Mouse (Mus musculus): ENCODE measurements around the gene Tmem206.

Tmem206 gene

DNA sequence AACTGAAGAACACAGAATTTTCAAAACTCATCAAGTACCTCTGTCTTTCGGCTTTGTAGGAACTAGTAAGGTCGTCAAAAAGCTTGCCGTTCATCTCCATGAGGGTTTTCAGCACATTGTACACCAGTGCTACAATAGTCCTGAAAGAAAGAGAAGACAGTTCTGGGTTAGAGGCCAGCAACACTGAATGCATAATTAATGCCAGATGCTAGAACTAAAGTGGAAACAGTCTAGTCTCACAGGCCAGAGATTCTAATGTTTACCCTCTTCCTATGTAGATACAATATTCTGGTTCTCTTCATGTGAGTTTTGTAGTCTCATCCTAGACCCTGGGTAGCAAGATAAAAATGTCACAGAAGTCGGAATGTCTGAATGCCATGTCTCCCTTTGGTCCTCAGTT, 28.1 kb downstream of the Tmem206 start:
- no peak for DNase-seq

DNA sequence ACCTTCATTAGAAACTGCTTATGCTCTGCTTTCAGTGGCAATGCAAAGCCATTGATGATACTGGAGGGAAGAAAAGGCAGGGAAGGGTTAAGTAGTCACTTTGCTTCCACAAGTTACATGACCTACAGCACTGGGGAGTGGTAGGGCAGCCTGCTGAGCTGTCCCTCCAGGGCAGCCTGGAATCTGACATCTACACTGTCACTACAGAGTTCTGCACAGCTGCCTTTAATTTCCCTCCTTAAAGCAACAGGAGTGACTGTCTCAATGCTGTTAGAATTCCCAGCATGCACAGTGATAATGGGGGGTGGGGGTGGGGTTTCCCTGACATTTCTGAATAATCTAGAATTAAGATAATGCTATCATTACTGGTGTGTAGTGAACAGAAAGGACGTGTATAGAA, 31.2 kb downstream of the Tmem206 start:
- DNase-seq: no peak

DNA sequence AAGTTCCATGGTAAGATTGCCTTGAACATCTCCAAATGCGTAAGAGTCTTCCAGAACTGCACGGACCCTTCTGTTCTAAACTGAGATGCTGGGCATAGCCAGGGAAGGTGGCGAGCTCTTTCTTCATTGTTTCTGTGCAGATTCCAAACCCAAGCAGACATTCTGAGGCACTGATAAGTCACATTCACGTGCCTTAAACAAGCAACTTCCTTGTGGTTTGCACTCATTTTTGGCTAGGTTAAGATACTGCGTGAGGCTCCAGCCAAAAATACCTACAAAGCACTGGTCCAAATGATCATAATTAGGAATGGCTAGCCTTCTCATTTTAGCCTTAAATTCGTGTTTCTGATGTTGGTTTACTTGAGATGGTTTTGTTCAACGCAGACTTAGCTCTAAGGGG, 33.8 kb downstream of the Tmem206 start:
- DNase-seq: no peak

GRCm38 (mm10) chr1:191362412-191362811, 36.7 kb downstream of the Tmem206 start:
- no peak for DNase-seq

DNA sequence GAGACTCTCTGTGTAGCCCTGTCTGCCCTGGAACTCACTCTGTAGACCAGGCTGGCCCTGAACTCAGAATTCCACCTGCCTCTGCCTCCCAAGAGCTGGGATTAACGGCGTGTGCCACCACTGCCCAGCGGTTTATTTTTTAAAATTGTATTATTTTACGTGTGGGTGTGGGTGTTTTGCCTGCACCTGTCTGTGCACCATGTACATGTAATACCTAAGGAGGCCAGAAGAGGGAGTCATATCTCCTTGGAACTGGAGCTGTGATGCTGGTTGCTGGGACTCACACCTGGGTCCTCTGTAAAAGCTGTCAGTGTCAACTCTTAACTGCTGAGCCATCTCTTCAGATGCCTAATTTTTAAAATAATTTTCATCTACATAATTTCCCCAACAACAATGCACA, 38.8 kb downstream of the Tmem206 start:
- no peak for DNase-seq

DNA sequence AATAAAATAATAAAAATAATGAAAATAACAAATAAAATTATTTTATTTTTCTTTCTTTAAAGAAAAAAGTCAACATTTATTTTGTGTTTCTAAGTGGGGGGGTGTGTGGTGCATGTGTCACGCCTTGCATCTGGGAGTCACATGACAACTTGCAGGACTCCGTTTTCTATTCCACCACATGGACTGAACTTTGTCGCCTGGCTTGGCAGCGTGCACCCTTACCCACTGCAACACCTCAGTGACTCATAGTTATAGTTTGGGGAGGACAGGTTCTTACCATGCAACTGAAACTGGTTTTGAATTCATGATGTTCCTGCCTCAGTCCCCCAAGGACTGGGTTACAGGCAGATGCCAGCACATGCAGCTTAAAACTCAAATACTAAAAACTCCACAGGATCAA, 42.5 kb downstream of the Tmem206 start:
- DNase-seq: no peak

- DNase-seq: no peak
These were observed 43.4 kb downstream of the Tmem206 start for GRCm38 (mm10) chr1:191369140-191369539.

GRCm38 (mm10) chr1:191374993-191375643, 49.4 kb downstream of the Tmem206 start:
- DNase-seq: no peak

DNA sequence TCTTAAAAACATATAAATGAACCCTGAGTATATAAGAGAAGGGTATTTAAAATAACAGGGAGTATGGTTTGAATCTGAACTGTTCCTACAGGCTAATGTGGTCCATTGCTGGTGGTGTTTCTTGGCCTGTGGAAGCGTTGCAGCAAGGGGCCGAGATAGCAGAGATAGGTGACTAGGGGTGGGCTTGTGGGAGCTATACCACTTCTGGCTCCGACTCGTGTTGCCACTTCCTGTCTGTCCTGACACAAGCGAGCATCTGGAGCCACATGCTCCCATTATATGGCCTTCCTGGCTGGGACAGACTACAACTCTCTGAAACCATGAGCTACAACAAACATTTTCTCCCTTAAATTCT, 49.9 kb downstream of the Tmem206 start:
- no peak for DNase-seq

DNA sequence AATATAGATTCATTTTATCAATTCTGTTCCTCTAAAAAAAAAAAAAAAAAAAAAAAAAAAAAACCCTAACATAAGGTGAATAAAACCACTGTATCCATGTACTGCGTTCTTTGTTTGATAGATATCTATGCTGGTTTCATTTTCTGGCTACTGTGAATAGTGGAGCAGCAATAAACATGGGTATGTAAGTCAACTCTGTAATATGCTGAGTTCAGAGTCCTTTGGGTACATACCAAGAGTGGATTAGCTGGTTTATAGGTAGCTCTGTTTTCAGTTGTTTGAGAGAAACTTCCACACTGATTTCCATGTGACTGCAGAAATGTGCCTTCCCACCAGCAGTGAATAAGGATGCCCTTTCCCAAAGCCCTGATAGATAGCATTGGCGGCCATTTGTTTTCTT, 52.4 kb downstream of the Tmem206 start:
- no peak for DNase-seq

DNA sequence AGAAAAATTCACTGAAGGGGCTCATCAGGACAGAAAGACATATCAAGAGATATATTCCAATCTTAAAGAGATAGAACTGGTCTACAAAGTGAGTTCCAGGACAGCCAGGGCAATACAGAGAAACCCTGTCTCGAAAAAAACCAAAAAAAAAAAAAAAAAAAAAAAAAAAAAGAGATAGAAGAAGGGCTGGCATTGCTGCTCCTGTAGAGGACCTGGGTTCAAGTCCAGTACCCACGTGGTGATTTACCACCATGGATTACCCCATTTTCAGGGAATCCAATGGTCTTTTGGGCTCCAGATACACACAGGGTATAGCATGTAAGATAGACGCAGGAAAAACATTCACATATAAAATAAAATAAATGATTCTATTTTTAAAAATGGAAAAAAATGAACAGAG, 55.1 kb downstream of the Tmem206 start:
- no peak for DNase-seq

DNA sequence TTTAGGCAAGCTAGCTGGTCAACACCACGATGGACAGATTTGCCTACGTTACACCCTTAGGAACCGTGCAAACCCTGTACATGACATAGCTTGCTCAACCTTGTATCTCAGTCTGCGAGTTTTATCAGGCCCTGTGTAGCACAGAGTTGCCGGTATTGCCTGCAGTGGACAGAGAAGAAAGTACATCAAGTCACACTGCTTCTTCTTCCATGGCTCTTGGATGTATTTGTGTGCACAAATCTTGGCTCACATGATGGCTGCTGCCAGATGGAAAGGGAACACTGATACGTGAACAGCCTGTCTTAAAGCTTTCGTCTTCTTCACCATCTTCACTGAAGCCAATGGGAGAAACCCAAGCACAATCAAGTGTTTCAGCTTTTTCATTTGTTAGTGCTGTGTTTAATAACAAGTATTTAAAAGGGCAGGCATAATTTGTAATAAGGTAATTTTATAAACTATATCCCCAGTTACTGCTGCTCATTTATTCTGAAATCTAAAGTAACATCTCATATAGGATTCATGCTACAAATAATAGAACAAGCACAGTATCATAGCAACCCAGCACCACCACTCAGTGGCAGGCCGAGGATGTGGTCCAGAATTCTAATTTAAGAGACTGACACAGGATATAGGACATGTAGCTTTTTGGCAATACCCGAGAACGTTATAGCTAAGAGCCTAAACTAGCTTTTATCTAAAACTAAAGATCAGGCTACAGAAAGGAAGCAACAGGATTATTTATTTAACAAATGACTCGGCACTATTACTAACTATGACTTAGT, 56.4 kb downstream of the Tmem206 start:
- DNase-seq: no peak

DNA sequence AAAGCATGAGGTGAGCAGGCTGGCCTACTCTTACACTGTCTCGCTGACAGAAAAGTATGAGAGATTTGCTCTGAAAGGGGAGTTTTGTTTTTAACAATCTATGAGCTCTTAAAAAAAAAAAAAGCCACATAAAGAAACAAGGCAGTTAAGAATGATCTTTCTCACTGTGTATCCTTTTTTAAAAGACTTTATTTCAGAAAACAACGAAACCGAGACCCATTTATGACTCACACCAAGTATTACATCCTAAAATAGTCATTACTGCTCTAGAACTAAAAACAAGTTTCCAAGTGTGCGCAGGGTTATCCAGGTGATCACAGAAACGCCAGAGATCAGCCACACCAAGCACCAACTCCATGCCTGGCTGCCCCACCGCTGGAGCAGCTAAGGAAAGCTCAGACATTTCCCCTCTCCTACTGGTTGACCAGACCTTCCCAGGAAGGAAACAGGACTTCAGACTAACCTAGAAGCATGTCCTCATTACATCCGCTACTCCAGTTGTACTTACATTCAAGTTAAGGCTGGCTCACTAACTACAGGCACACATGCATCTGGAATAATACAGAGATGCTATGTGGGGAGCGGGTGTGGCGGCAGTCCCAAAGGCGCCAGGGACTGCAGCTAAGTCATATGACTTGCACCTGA, 59.2 kb downstream of the Tmem206 start:
- no peak for DNase-seq

DNA sequence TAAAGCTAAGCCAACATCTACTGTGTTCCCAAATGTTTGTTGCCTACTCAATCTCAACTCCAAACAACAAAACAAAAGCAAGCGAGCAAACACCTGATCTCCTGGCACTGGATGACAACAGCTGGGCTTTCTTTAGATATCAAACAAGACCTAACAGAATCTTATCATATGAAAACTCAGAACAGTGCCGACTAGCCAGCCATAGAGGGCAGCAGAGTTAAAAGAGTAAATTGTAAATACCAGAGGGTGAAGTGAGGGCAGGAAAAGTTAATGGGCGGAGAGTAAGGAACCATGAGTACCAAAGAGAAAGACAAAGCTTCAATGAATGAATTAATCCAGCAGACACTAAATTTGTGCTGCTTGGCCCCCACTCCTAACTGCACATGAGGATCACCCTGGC, 65.6 kb downstream of the Tmem206 start:
- DNase-seq: peak; percentile 51

GRCm38 (mm10) chr1:191393536-191393935, 67.8 kb downstream of the Tmem206 start:
- DNase-seq: no peak

DNA sequence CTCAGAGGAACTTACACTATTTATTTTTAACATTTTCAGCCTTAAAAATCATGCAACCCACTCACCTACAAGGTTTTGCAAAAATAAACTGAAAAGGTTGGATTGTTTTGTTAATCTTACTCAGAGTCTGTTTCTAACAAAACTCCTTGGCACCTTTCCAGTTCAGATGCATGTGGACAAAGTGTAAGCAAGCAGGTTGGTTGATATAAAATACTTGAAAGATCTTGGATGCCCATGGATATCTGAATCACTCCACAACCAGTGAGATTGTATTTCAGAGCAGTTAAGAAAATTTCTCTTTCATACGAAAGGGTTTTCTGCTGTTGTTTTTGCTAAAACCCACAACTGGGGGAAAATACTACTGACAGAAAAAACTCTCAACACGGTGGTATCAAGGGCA, 68.4 kb downstream of the Tmem206 start:
- DNase-seq: no peak

GRCm38 (mm10) chr1:191395200-191395599, 69.5 kb downstream of the Tmem206 start:
- no peak for DNase-seq

- peak; percentile 61 for DNase-seq
These were observed 70.2 kb downstream of the Tmem206 start for GRCm38 (mm10) chr1:191395871-191396433.

GRCm38 (mm10) chr1:191396446-191396845, 70.7 kb downstream of the Tmem206 start:
- no peak for DNase-seq

- peak; percentile 99 for DNase-seq
These were observed 71.5 kb downstream of the Tmem206 start for GRCm38 (mm10) chr1:191396897-191397849.
